12 mouse cellular contexts compared by ENCODE assay signal in genomic region chr13:113640944-113641597, GRCm38 (mm10). TPM values are rescaled to one million over a fixed set of nuclear protein-coding genes. Genes with fewer than 3 reads are reported as not detected.
DNase-seq lines count a peak whose midpoint lies in the region; ATAC-seq and TF ChIP-seq lines count a peak whose summit lies in the region.
"Had no signal": no experiment of that assay in that cellular context is flagged by ENCODE, and none has a peak within 500 bp of the region (broad histone marks: within the 10 kb centered on the region; RNA-seq: fewer than 3 reads in every experiment).

No protein-coding gene starts in this region.

- TF ChIP-seq RAD21 in CH12.LX (IDR thresholded peaks at IDR 0.05; ENCODE audit: low read depth, low read length) = peak; percentile 34

- no peaks in the 10 kb centered on the region for H3K36me3 ChIP-seq in kidney, embryonic 14.5 days (ENCODE audit: control insufficient read depth, insufficient read depth, low read length)
- H3K36me3 ChIP-seq in CH12.LX (replicated peaks in 1 of 2; ENCODE audit: control insufficient read depth in 1 of 2, insufficient read depth in 1 of 2, low read length in 1 of 2) = no peaks in the 10 kb centered on the region
- no peaks in the 10 kb centered on the region for H3K36me3 ChIP-seq in hindbrain, embryonic 15.5 days
- H3K36me3 ChIP-seq: embryonic facial prominence, embryonic 15.5 days; heart, embryonic 12.5 days had no signal

- in situ Hi-C loops in CH12.LX (cut with MboI; ENCODE audit: low pct_ligation_motif_present, low pct_unique_long_range_greater_than_20kb, low sequenced_read_pairs) = no loop called here

- no peak overlapping the region for H3K4me2 ChIP-seq in kidney, embryonic 14.5 days (replicated peaks; ENCODE audit: low read depth, low read length)
- H3K4me2 ChIP-seq in CH12.LX (ENCODE audit: insufficient read depth, low read depth, poor library complexity, severe bottlenecking) = peak overlapping the region; percentile 39; the same call in 1 of the 2 replicates
- no peak overlapping the region for H3K4me2 ChIP-seq in hindbrain, embryonic 15.5 days
- H3K4me2 ChIP-seq: embryonic facial prominence, embryonic 15.5 days; heart, embryonic 12.5 days had no signal

- no peak overlapping the region for H3K4me3 ChIP-seq in kidney, embryonic 14.5 days (ENCODE audit: low read length)
- H3K4me3 ChIP-seq in CH12.LX (replicated peaks in 1 of 3; ENCODE audit: low read depth in 2 of 3, low read length in 2 of 3, poor library complexity in 1 of 3) = no peak overlapping the region
- no peak overlapping the region for H3K4me3 ChIP-seq in hindbrain, embryonic 15.5 days
- H3K4me3 ChIP-seq: embryonic facial prominence, embryonic 15.5 days; heart, embryonic 12.5 days had no signal

- 82% methylated on average over 11 of the region's 11 CpGs for WGBS in kidney, embryonic 14.5 days
- 46% methylated on average over 11 of the region's 11 CpGs for WGBS in hindbrain, embryonic 15.5 days

- no peaks in the 10 kb centered on the region for H3K27me3 ChIP-seq in kidney, embryonic 14.5 days (ENCODE audit: control insufficient read depth, insufficient read depth, low read length)
- H3K27me3 ChIP-seq in CH12.LX (replicated peaks) = no peaks in the 10 kb centered on the region
- H3K27me3 ChIP-seq in hindbrain, embryonic 15.5 days = no peaks in the 10 kb centered on the region
- H3K27me3 ChIP-seq: embryonic facial prominence, embryonic 15.5 days; heart, embryonic 12.5 days had no signal

- H3K4me1 ChIP-seq in kidney, embryonic 14.5 days (ENCODE audit: control insufficient read depth, insufficient read depth, low read length) = no peaks in the 10 kb centered on the region
- H3K4me1 ChIP-seq in CH12.LX (ENCODE audit: control insufficient read depth in 1 of 2, insufficient read depth in 2 of 2) = peaks cover 0 to 5% of the 10 kb centered on the region in 2 experiments; a peak in 2 of 4 replicates
- peaks cover 6% of the 10 kb centered on the region; the same call in 1 of the 2 replicates for H3K4me1 ChIP-seq in hindbrain, embryonic 15.5 days (replicated peaks)
- H3K4me1 ChIP-seq: embryonic facial prominence, embryonic 15.5 days; heart, embryonic 12.5 days had no signal

- no peaks in the 10 kb centered on the region for H3K9me3 ChIP-seq in kidney, embryonic 14.5 days (ENCODE audit: control insufficient read depth, low read length)
- H3K9me3 ChIP-seq in CH12.LX (replicated peaks; ENCODE audit: low read length) = no peaks in the 10 kb centered on the region
- no peaks in the 10 kb centered on the region for H3K9me3 ChIP-seq in hindbrain, embryonic 15.5 days
- H3K9me3 ChIP-seq: embryonic facial prominence, embryonic 15.5 days; heart, embryonic 12.5 days had no signal

- DNase-seq in embryo, embryonic 10.5 days (ENCODE audit: low spot score) = peak; percentile 46
- no peak for DNase-seq in embryo, embryonic 10 days (ENCODE audit: low spot score)
- peak; percentile 17 for DNase-seq in kidney, postnatal 14 days
- DNase-seq in CH12.LX (ENCODE audit: extremely low read depth) = no peak
- DNase-seq in left cerebral cortex, adult 18-20 months (ENCODE audit: low spot score in 2 of 2) = no peak
- DNase-seq: adrenal gland, postnatal 10 days; right cerebral cortex, postnatal 14 days had no signal

- ATAC-seq in kidney, embryonic 14.5 days (ENCODE audit: low FRiP score, low TSS enrichment) = no peak
- ATAC-seq in hindbrain, embryonic 15.5 days (ENCODE audit: low FRiP score, low read depth) = peak; percentile 75
- ATAC-seq in activated CD4-positive, CD25-positive, alpha-beta regulatory T cell, adult 4 months = no peak

- no peaks in the 10 kb centered on the region for H3K79me2 ChIP-seq in CH12.LX (replicated peaks; ENCODE audit: control insufficient read depth, extremely low read depth, insufficient read depth, poor library complexity, severe bottlenecking)

- peak in 1 of 2 experiments; percentile 48; a peak in 2 of 4 replicates for TF ChIP-seq CTCF in CH12.LX (conservative IDR thresholded peaks at IDR 0.05 in 1 of 2, IDR thresholded peaks at IDR 0.05 in 1 of 2; ENCODE audit: low read depth in 2 of 2, low read length in 2 of 2)

- no peak overlapping the region for H3K9ac ChIP-seq in kidney, embryonic 14.5 days (ENCODE audit: low read depth, low read length)
- H3K9ac ChIP-seq in CH12.LX (ENCODE audit: insufficient read depth, low read depth) = no peak overlapping the region
- no peak overlapping the region for H3K9ac ChIP-seq in hindbrain, embryonic 15.5 days
- H3K9ac ChIP-seq: embryonic facial prominence, embryonic 15.5 days; heart, embryonic 12.5 days had no signal

- dilution Hi-C loops in CH12.LX (cut with MboI; ENCODE audit: extremely low pct_ligation_motif_present, extremely low pct_unique_long_range_greater_than_20kb, low sequenced_read_pairs) = no loop called here

- no peak for TF ChIP-seq POLR2A in CH12.LX (IDR thresholded peaks at IDR 0.05; ENCODE audit: low read depth, low read length)

- H3K27ac ChIP-seq in kidney, embryonic 14.5 days (ENCODE audit: low read depth, low read length) = no peak overlapping the region
- H3K27ac ChIP-seq in CH12.LX (ENCODE audit: insufficient read depth, low read depth) = no peak overlapping the region
- no peak overlapping the region for H3K27ac ChIP-seq in hindbrain, embryonic 15.5 days (replicated peaks)
- H3K27ac ChIP-seq: embryonic facial prominence, embryonic 15.5 days had no signal

- no peak for TF ChIP-seq EP300 in CH12.LX (IDR thresholded peaks at IDR 0.05; ENCODE audit: low read length)

TF ChIP-seq in CH12.LX, 34 proteins besides CTCF, POLR2A, EP300 and RAD21:
- TF ChIP-seq TBP (conservative IDR thresholded peaks at IDR 0.05; ENCODE audit: low read depth, low read length) (no peak), SMC3 (IDR thresholded peaks at IDR 0.05; ENCODE audit: low read depth, low read length) (peak; percentile 13), E2F4 (IDR thresholded peaks at IDR 0.05; ENCODE audit: insufficient replicate concordance, low read depth, low read length) (no peak)

RNA-seq across cellular contexts. Expression of gene Hspb3, which starts 22.4 kb away (rescaled TPM):
- not detected in 2 replicates for polyA plus RNA-seq in kidney, embryonic 14.5 days (2014; fragmentation: Nextera tagmentation; extraction: Ambion mirVana)
- total RNA-seq in CH12.LX (2012; rRNA removed) (not detected in 2 replicates), CH12.LX (2014; rRNA removed) (not detected in 2 replicates)
- polyA plus RNA-seq in CH12.LX (2012; ENCODE audit: insufficient read length, low read depth) = not detected in 2 replicates
- polyA plus RNA-seq in hindbrain, embryonic 15.5 days (2015; fragmentation: Nextera tagmentation; extraction: Ambion mirVana) = 0.19 and 0.21 TPM in 2 replicates
- polyA plus RNA-seq in activated CD4-positive, CD25-positive, alpha-beta regulatory T cell, adult 4 months (2017; shearing (Covaris generic)) = not detected
- 1 to 10 TPM; 5.1 to 8.5 TPM for total RNA-seq in left cerebral cortex, adult 18-20 months (2021)

RNA-seq across cellular contexts. Expression of gene Snx18, which starts 22.7 kb away (rescaled TPM):
- 39.4 and 51.2 TPM in 2 replicates for polyA plus RNA-seq in kidney, embryonic 14.5 days (2014; fragmentation: Nextera tagmentation; extraction: Ambion mirVana)
- total RNA-seq in CH12.LX (2012; rRNA removed) (9.1 and 9.5 TPM in 2 replicates), CH12.LX (2014; rRNA removed) (11.6 and 12.6 TPM in 2 replicates)
- 6.4 and 7.0 TPM in 2 replicates for polyA plus RNA-seq in CH12.LX (2012; ENCODE audit: insufficient read length, low read depth)
- 11.3 and 12.0 TPM in 2 replicates for polyA plus RNA-seq in hindbrain, embryonic 15.5 days (2015; fragmentation: Nextera tagmentation; extraction: Ambion mirVana)
- 10 to 100 TPM; 12.1 to 12.4 TPM for polyA plus RNA-seq in activated CD4-positive, CD25-positive, alpha-beta regulatory T cell, adult 4 months (2017; shearing (Covaris generic))
- 10 to 100 TPM; 22.3 TPM for total RNA-seq in left cerebral cortex, adult 18-20 months (2021)

Comparison
In these comparisons a context has a peak if more than half of its experiments do, and no peak if none do; other contexts are left out.
1. DNase-seq: peak in embryo, embryonic 10.5 days (single experiment) and kidney, postnatal 14 days (single experiment); none in embryo, embryonic 10 days (single experiment), CH12.LX (single experiment) and left cerebral cortex, adult 18-20 months (0 of 2).